Mouse (Mus musculus): ENCODE measurements around the gene Fut1. TPM values are rescaled to one million over a fixed set of nuclear protein-coding genes. Genes with fewer than 3 reads are reported as not detected.

Fut1 gene
- 0.09 and 0.15 TPM in 2 replicates for polyA plus RNA-seq (2012; rRNA removed)

DNA sequence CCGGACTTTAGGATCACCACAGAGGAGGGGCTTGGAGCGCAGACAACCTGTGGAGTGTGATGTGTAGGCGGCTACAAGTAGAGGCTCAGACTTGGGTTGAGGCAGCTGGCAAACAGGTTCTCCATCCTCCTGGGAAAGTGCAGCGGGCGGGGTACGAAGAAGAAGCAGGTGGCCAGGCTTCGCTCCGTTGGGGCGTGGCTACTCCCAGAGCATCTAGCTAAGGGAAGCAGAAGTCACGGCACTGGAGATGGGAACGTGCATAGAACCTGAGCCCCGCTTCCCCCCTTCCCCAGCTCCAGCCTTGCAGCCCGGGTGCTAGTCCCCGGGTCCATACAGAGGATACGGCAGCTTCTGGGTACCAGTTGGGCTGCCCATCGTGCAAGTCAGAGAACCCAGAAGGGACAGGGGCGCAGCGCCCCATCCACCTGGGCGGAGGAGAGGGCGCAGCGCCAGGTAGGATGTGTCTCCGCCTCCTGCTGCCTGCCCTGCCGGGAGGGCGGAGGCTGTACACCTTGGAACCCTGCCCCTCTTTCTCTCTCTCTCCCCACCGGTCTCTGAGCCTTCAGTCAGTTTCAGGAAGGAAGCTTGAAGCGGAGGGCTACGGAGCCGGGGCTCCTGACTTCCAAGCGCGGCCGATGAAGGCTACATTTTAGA is at the start of gene Fut1:
Fut1 (plus strand) TSS at position 248 of the 654 bp plus-strand sequence.
- H3K4me1 ChIP-seq (ENCODE audit: control insufficient read depth, insufficient read depth, low read length): no peaks in the 10 kb centered on the region
- no peak for TF ChIP-seq POLR2A (IDR thresholded peaks at IDR 0.05; ENCODE audit: extremely low read depth, insufficient read depth, low read length)
- no peak for TF ChIP-seq CTCF (IDR thresholded peaks at IDR 0.05; ENCODE audit: extremely low read depth, insufficient read depth, low read length)
- no peak within 1 kb of the TSS for H3K4me3 ChIP-seq (ENCODE audit: insufficient read depth, low read length)
- no peak within 1 kb of the TSS for H3K27ac ChIP-seq (ENCODE audit: insufficient read depth, low read length)

GRCm38 (mm10) chr7:45567780-45568516 is 49.1 kb upstream of the Fut1 start:
- Histone ChIP-seq H3K4me1 (ENCODE audit: control insufficient read depth, insufficient read depth, low read length) (peaks cover 1% of the 10 kb centered on the region), H3K4me3 (ENCODE audit: insufficient read depth, low read length) (peak overlapping the region; percentile 21), H3K27ac (ENCODE audit: insufficient read depth, low read length) (peak overlapping the region; percentile 80)
- TF ChIP-seq CTCF (IDR thresholded peaks at IDR 0.05; ENCODE audit: extremely low read depth, insufficient read depth, low read length) (no peak), POLR2A (IDR thresholded peaks at IDR 0.05; ENCODE audit: extremely low read depth, insufficient read depth, low read length) (no peak)

- TF ChIP-seq POLR2A (IDR thresholded peaks at IDR 0.05; ENCODE audit: extremely low read depth, insufficient read depth, low read length) (no peak), CTCF (IDR thresholded peaks at IDR 0.05; ENCODE audit: extremely low read depth, insufficient read depth, low read length) (no peak)
- Histone ChIP-seq H3K27ac (ENCODE audit: insufficient read depth, low read length) (peak overlapping the region; percentile 69), H3K4me1 (ENCODE audit: control insufficient read depth, insufficient read depth, low read length) (peaks cover 1% of the 10 kb centered on the region), H3K4me3 (ENCODE audit: insufficient read depth, low read length) (peak overlapping the region; percentile 21; the same call in 1 of the 2 replicates)
Measured at GRCm38 (mm10) chr7:45568601-45569473, 48.3 kb upstream of the Fut1 start.

- Histone ChIP-seq H3K4me3 (ENCODE audit: insufficient read depth, low read length) (peak within 1 kb of the TSS; percentile 64), H3K27ac (ENCODE audit: insufficient read depth, low read length) (peak within 1 kb of the TSS; percentile 62), H3K4me1 (ENCODE audit: control insufficient read depth, insufficient read depth, low read length) (peaks cover 1% of the 10 kb centered on the region)
- TF ChIP-seq CTCF (IDR thresholded peaks at IDR 0.05; ENCODE audit: extremely low read depth, insufficient read depth, low read length) (no peak), POLR2A (IDR thresholded peaks at IDR 0.05; ENCODE audit: extremely low read depth, insufficient read depth, low read length) (peak; percentile 33; the same call in 1 of the 2 replicates)
Measured at GRCm38 (mm10) chr7:45570103-45570741, 46.9 kb upstream of the Fut1 start, which contains the start of gene Bcat2. Gene Bcat2 (plus strand): TSS chr7:45570153.

GRCm38 (mm10) chr7:45571966-45572365 is 45.1 kb upstream of the Fut1 start:
- H3K4me1 ChIP-seq (ENCODE audit: control insufficient read depth, insufficient read depth, low read length): peaks cover 1% of the 10 kb centered on the region
- TF ChIP-seq POLR2A (IDR thresholded peaks at IDR 0.05; ENCODE audit: extremely low read depth, insufficient read depth, low read length): no peak
- TF ChIP-seq CTCF (IDR thresholded peaks at IDR 0.05; ENCODE audit: extremely low read depth, insufficient read depth, low read length): no peak
- H3K27ac ChIP-seq (ENCODE audit: insufficient read depth, low read length): no peak overlapping the region
- no peak overlapping the region for H3K4me3 ChIP-seq (ENCODE audit: insufficient read depth, low read length)

GRCm38 (mm10) chr7:45573954-45574353 is 43.1 kb upstream of the Fut1 start:
- TF ChIP-seq CTCF (IDR thresholded peaks at IDR 0.05; ENCODE audit: extremely low read depth, insufficient read depth, low read length) (no peak), POLR2A (IDR thresholded peaks at IDR 0.05; ENCODE audit: extremely low read depth, insufficient read depth, low read length) (no peak)
- Histone ChIP-seq H3K4me1 (ENCODE audit: control insufficient read depth, insufficient read depth, low read length) (peaks cover 1% of the 10 kb centered on the region), H3K27ac (ENCODE audit: insufficient read depth, low read length) (no peak overlapping the region), H3K4me3 (ENCODE audit: insufficient read depth, low read length) (no peak overlapping the region)

- H3K4me3 ChIP-seq (ENCODE audit: insufficient read depth, low read length): no peak overlapping the region
- H3K27ac ChIP-seq (ENCODE audit: insufficient read depth, low read length): no peak overlapping the region
- TF ChIP-seq CTCF (IDR thresholded peaks at IDR 0.05; ENCODE audit: extremely low read depth, insufficient read depth, low read length) (no peak), POLR2A (IDR thresholded peaks at IDR 0.05; ENCODE audit: extremely low read depth, insufficient read depth, low read length) (no peak)
- H3K4me1 ChIP-seq (ENCODE audit: control insufficient read depth, insufficient read depth, low read length): peaks cover 1% of the 10 kb centered on the region
Measured at GRCm38 (mm10) chr7:45574472-45575379, 42.4 kb upstream of the Fut1 start.

- Histone ChIP-seq H3K4me1 (ENCODE audit: control insufficient read depth, insufficient read depth, low read length) (no peaks in the 10 kb centered on the region), H3K4me3 (ENCODE audit: insufficient read depth, low read length) (no peak overlapping the region), H3K27ac (ENCODE audit: insufficient read depth, low read length) (no peak overlapping the region)
- TF ChIP-seq CTCF (IDR thresholded peaks at IDR 0.05; ENCODE audit: extremely low read depth, insufficient read depth, low read length) (no peak), POLR2A (IDR thresholded peaks at IDR 0.05; ENCODE audit: extremely low read depth, insufficient read depth, low read length) (no peak)
Measured at GRCm38 (mm10) chr7:45585923-45586322, 31.2 kb upstream of the Fut1 start.
